Mouse (Mus musculus): ENCODE data around the gene Nmnat3. TPM values are rescaled to one million over a fixed set of nuclear protein-coding genes. Genes with fewer than 3 reads are reported as not detected.

The Nmnat3 gene
- total RNA-seq, 1 experiment, result 0.62 TPM

GRCm38 (mm10) chr9:98340427-98340826 lies 53.2 kb downstream of the Nmnat3 start:
- Histone ChIP-seq H3K4me1 (ENCODE audit: control insufficient read depth in 2 of 2, insufficient read depth in 2 of 2, low read length in 2 of 2, poor library complexity in 1 of 2) (no peaks in the 10 kb centered on the region), H3K27ac (ENCODE audit: insufficient read depth, low read depth, low read length, poor library complexity, severe bottlenecking) (no peak overlapping the region), H3K9me3 (ENCODE audit: control insufficient read depth, insufficient read depth, low read depth, low read length) (no peaks in the 10 kb centered on the region), H3K4me3 (ENCODE audit: insufficient read depth in 1 of 2, low read depth in 1 of 2, low read length in 2 of 2, poor library complexity in 1 of 2, severe bottlenecking in 1 of 2) (no peak overlapping the region), H3K36me3 (ENCODE audit: control insufficient read depth, insufficient read depth, low read length, poor library complexity, severe bottlenecking) (no peaks in the 10 kb centered on the region), H3K9ac (ENCODE audit: insufficient read depth, low read depth, low read length, poor library complexity, severe bottlenecking) (no peak overlapping the region)
- TF ChIP-seq HCFC1 (IDR thresholded peaks at IDR 0.05; ENCODE audit: borderline replicate concordance, insufficient read depth, low read length) (no peak), ZNF384 (IDR thresholded peaks at IDR 0.05; ENCODE audit: low read depth, low read length) (no peak), MAFK (IDR thresholded peaks at IDR 0.05; ENCODE audit: insufficient read depth, low read depth, low read length) (no peak), CHD2 (IDR thresholded peaks at IDR 0.05; ENCODE audit: low read depth, low read length) (no peak), ZC3H11A (IDR thresholded peaks at IDR 0.05; ENCODE audit: borderline replicate concordance, low read depth, low read length) (no peak)
- in situ Hi-C loops (cut with MboI; ENCODE audit: low sequenced_read_pairs in 2 of 2, unreplicated experiment in 2 of 2), result no loop called here
- no peak for DNase-seq (ENCODE audit: low read depth, low spot score)

DNA sequence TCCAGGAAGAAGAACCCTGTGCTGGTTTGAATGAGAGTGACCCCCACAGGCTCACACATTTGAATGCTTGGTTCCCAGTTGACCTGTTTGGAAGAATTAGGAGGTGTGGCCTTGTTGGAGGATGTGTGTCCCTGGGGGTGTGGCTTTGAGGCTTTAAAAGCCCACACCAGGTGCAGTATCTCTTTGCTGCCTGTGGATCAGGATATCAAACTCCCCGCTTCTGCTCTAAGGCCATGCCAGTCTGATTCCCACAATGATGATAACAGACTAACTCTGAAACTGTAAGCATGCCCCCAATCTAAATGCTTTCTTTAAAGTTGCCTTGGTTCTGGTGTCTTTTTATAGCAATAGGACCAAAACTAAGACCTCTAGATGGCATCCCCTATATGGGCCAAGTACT lies 58.6 kb downstream of the Nmnat3 start:
- Histone ChIP-seq H3K4me3 (ENCODE audit: insufficient read depth in 1 of 2, low read depth in 1 of 2, low read length in 2 of 2, poor library complexity in 1 of 2, severe bottlenecking in 1 of 2) (no peak overlapping the region), H3K4me1 (ENCODE audit: control insufficient read depth in 2 of 2, insufficient read depth in 2 of 2, low read length in 2 of 2, poor library complexity in 1 of 2) (peaks cover 2 to 9% of the 10 kb centered on the region in 2 experiments; a peak in 1 of 4 replicates), H3K9ac (ENCODE audit: insufficient read depth, low read depth, low read length, poor library complexity, severe bottlenecking) (no peak overlapping the region), H3K9me3 (ENCODE audit: control insufficient read depth, insufficient read depth, low read depth, low read length) (no peaks in the 10 kb centered on the region), H3K27ac (ENCODE audit: insufficient read depth, low read depth, low read length, poor library complexity, severe bottlenecking) (no peak overlapping the region), H3K36me3 (ENCODE audit: control insufficient read depth, insufficient read depth, low read length, poor library complexity, severe bottlenecking) (no peaks in the 10 kb centered on the region)
- DNase-seq (ENCODE audit: low read depth, low spot score), result no peak
- TF ChIP-seq HCFC1 (IDR thresholded peaks at IDR 0.05; ENCODE audit: borderline replicate concordance, insufficient read depth, low read length) (no peak), CHD2 (IDR thresholded peaks at IDR 0.05; ENCODE audit: low read depth, low read length) (no peak), MAFK (IDR thresholded peaks at IDR 0.05; ENCODE audit: insufficient read depth, low read depth, low read length) (no peak), ZNF384 (IDR thresholded peaks at IDR 0.05; ENCODE audit: low read depth, low read length) (no peak), ZC3H11A (IDR thresholded peaks at IDR 0.05; ENCODE audit: borderline replicate concordance, low read depth, low read length) (no peak)
- in situ Hi-C loops (cut with MboI; ENCODE audit: low sequenced_read_pairs in 2 of 2, unreplicated experiment in 2 of 2), result no loop called here

GRCm38 (mm10) chr9:98346240-98346639 lies 59.0 kb downstream of the Nmnat3 start:
- in situ Hi-C loops (cut with MboI; ENCODE audit: low sequenced_read_pairs in 2 of 2, unreplicated experiment in 2 of 2), result no loop called here
- no peak overlapping the region for H3K27ac ChIP-seq (ENCODE audit: insufficient read depth, low read depth, low read length, poor library complexity, severe bottlenecking)

DNA sequence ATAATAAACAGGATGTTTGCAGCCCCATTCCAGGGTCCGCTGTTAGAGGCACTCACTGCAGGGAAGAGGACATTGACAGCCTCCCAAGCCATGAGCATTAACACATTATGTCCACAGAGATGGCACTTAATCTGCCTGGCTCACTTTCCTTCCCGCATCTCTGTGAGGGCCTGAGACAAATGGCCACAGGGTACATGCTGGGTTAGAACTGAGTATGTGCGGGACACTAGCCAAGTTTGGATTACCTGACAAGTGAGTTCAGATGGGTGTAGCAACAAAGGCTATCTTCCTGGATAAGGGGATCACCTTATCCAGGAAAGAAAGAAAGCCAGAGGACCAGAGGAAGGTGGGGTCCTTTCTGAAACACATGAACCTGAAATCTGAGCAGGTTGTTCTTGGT lies 59.8 kb downstream of the Nmnat3 start:
- Histone ChIP-seq H3K27ac (ENCODE audit: insufficient read depth, low read depth, low read length, poor library complexity, severe bottlenecking) (no peak overlapping the region), H3K9ac (ENCODE audit: insufficient read depth, low read depth, low read length, poor library complexity, severe bottlenecking) (no peak overlapping the region), H3K4me1 (ENCODE audit: control insufficient read depth in 2 of 2, insufficient read depth in 2 of 2, low read length in 2 of 2, poor library complexity in 1 of 2) (peaks cover 2 to 11% of the 10 kb centered on the region in 2 experiments; a peak in 1 of 4 replicates), H3K9me3 (ENCODE audit: control insufficient read depth, insufficient read depth, low read depth, low read length) (no peaks in the 10 kb centered on the region), H3K36me3 (ENCODE audit: control insufficient read depth, insufficient read depth, low read length, poor library complexity, severe bottlenecking) (no peaks in the 10 kb centered on the region), H3K4me3 (ENCODE audit: insufficient read depth in 1 of 2, low read depth in 1 of 2, low read length in 2 of 2, poor library complexity in 1 of 2, severe bottlenecking in 1 of 2) (no peak overlapping the region)
- DNase-seq (ENCODE audit: low read depth, low spot score), result no peak
- in situ Hi-C loops (cut with MboI; ENCODE audit: low sequenced_read_pairs in 2 of 2, unreplicated experiment in 2 of 2), result no loop called here
- TF ChIP-seq MAFK (IDR thresholded peaks at IDR 0.05; ENCODE audit: insufficient read depth, low read depth, low read length) (no peak), HCFC1 (IDR thresholded peaks at IDR 0.05; ENCODE audit: borderline replicate concordance, insufficient read depth, low read length) (no peak), ZNF384 (IDR thresholded peaks at IDR 0.05; ENCODE audit: low read depth, low read length) (no peak), CHD2 (IDR thresholded peaks at IDR 0.05; ENCODE audit: low read depth, low read length) (no peak), ZC3H11A (IDR thresholded peaks at IDR 0.05; ENCODE audit: borderline replicate concordance, low read depth, low read length) (no peak)

More at GRCm38 (mm10) chr9:98346240-98346639, 59.0 kb downstream of the Nmnat3 start:
- Histone ChIP-seq H3K36me3 (ENCODE audit: control insufficient read depth, insufficient read depth, low read length, poor library complexity, severe bottlenecking) (no peaks in the 10 kb centered on the region), H3K4me1 (ENCODE audit: control insufficient read depth in 2 of 2, insufficient read depth in 2 of 2, low read length in 2 of 2, poor library complexity in 1 of 2) (peaks cover 2 to 11% of the 10 kb centered on the region in 2 experiments; a peak in 1 of 4 replicates), H3K9me3 (ENCODE audit: control insufficient read depth, insufficient read depth, low read depth, low read length) (no peaks in the 10 kb centered on the region), H3K9ac (ENCODE audit: insufficient read depth, low read depth, low read length, poor library complexity, severe bottlenecking) (no peak overlapping the region), H3K4me3 (ENCODE audit: insufficient read depth in 1 of 2, low read depth in 1 of 2, low read length in 2 of 2, poor library complexity in 1 of 2, severe bottlenecking in 1 of 2) (no peak overlapping the region)
- TF ChIP-seq HCFC1 (IDR thresholded peaks at IDR 0.05; ENCODE audit: borderline replicate concordance, insufficient read depth, low read length) (no peak), ZC3H11A (IDR thresholded peaks at IDR 0.05; ENCODE audit: borderline replicate concordance, low read depth, low read length) (no peak), CHD2 (IDR thresholded peaks at IDR 0.05; ENCODE audit: low read depth, low read length) (no peak), ZNF384 (IDR thresholded peaks at IDR 0.05; ENCODE audit: low read depth, low read length) (no peak), MAFK (IDR thresholded peaks at IDR 0.05; ENCODE audit: insufficient read depth, low read depth, low read length) (no peak)
- no peak for DNase-seq (ENCODE audit: low read depth, low spot score)
